Mouse (Mus musculus): ENCODE results near the gene Skap1. TPM values are rescaled to one million over a fixed set of nuclear protein-coding genes. Genes with fewer than 3 reads are reported as not detected.

Skap1 gene
- polyA plus RNA-seq, 1 experiment: 0.02 TPM

- H3ac ChIP-seq (ENCODE audit: control insufficient read depth, insufficient read length): no peak overlapping the region
- H3K27me3 ChIP-seq (ENCODE audit: control insufficient read depth, insufficient read depth, insufficient read length): peaks cover 42% of the 10 kb centered on the region
- no peaks in the 10 kb centered on the region for H3K79me2 ChIP-seq (ENCODE audit: control insufficient read depth, insufficient read depth)
- H3K4me2 ChIP-seq (ENCODE audit: low read depth): no peak overlapping the region
- no peak for TF ChIP-seq TCF12 (IDR thresholded peaks at IDR 0.05; ENCODE audit: insufficient read depth, poor library complexity, severe bottlenecking)
- TF ChIP-seq SRF (IDR thresholded peaks at IDR 0.05; ENCODE audit: control insufficient read depth, insufficient read length, low read depth): no peak
- TF ChIP-seq MYOG (IDR thresholded peaks at IDR 0.05; ENCODE audit: control insufficient read depth in 1 of 3, insufficient read depth in 1 of 3, insufficient read length in 2 of 3, low read depth in 2 of 3): no peak
- no peak for TF ChIP-seq CEBPB (IDR thresholded peaks at IDR 0.05; ENCODE audit: insufficient read depth, poor library complexity, severe bottlenecking)
- no peak for TF ChIP-seq REST (IDR thresholded peaks at IDR 0.05; ENCODE audit: insufficient read depth, insufficient read length)
- no peak for TF ChIP-seq USF1 (IDR thresholded peaks at IDR 0.05; ENCODE audit: low read depth)
- TF ChIP-seq E2F4 (IDR thresholded peaks at IDR 0.05; ENCODE audit: insufficient read depth): no peak
- no peak for TF ChIP-seq TCF3 (IDR thresholded peaks at IDR 0.05; ENCODE audit: insufficient read length, low read depth)
- TF ChIP-seq MYOD1 (IDR thresholded peaks at IDR 0.05; ENCODE audit: control insufficient read depth in 1 of 3, insufficient read length in 2 of 3, low read depth in 2 of 3): no peak
- no peak for TF ChIP-seq POLR2AphosphoS2 (IDR thresholded peaks at IDR 0.05; ENCODE audit: insufficient read length, low read depth)
- TF ChIP-seq POLR2A (IDR thresholded peaks at IDR 0.05; ENCODE audit: insufficient read length, low read depth): no peak
- no peak for TF ChIP-seq MAX (IDR thresholded peaks at IDR 0.05; ENCODE audit: low read depth)
- H3K4me3 ChIP-seq: no peak overlapping the region
- H3K36me3 ChIP-seq (ENCODE audit: control insufficient read depth, insufficient read depth): no peaks in the 10 kb centered on the region
Observed at GRCm38 (mm10) chr11:96501042-96501441, 36.6 kb downstream of the Skap1 start.

GRCm38 (mm10) chr11:96502948-96503347 is 38.6 kb downstream of the Skap1 start:
- H3K4me2 ChIP-seq (ENCODE audit: low read depth): no peak overlapping the region
- no peak overlapping the region for H3K4me3 ChIP-seq
- no peaks in the 10 kb centered on the region for H3K79me2 ChIP-seq (ENCODE audit: control insufficient read depth, insufficient read depth)
- peaks cover 36% of the 10 kb centered on the region for H3K27me3 ChIP-seq (ENCODE audit: control insufficient read depth, insufficient read depth, insufficient read length)
- TF ChIP-seq CEBPB (IDR thresholded peaks at IDR 0.05; ENCODE audit: insufficient read depth, poor library complexity, severe bottlenecking) (no peak), TCF3 (IDR thresholded peaks at IDR 0.05; ENCODE audit: insufficient read length, low read depth) (no peak), MAX (IDR thresholded peaks at IDR 0.05; ENCODE audit: low read depth) (no peak), E2F4 (IDR thresholded peaks at IDR 0.05; ENCODE audit: insufficient read depth) (no peak), POLR2AphosphoS2 (IDR thresholded peaks at IDR 0.05; ENCODE audit: insufficient read length, low read depth) (no peak), USF1 (IDR thresholded peaks at IDR 0.05; ENCODE audit: low read depth) (no peak), SRF (IDR thresholded peaks at IDR 0.05; ENCODE audit: control insufficient read depth, insufficient read length, low read depth) (no peak), MYOG (IDR thresholded peaks at IDR 0.05; ENCODE audit: control insufficient read depth in 1 of 3, insufficient read depth in 1 of 3, insufficient read length in 2 of 3, low read depth in 2 of 3) (no peak), REST (IDR thresholded peaks at IDR 0.05; ENCODE audit: insufficient read depth, insufficient read length) (no peak), MYOD1 (IDR thresholded peaks at IDR 0.05; ENCODE audit: control insufficient read depth in 1 of 3, insufficient read length in 2 of 3, low read depth in 2 of 3) (no peak), TCF12 (IDR thresholded peaks at IDR 0.05; ENCODE audit: insufficient read depth, poor library complexity, severe bottlenecking) (no peak), POLR2A (IDR thresholded peaks at IDR 0.05; ENCODE audit: insufficient read length, low read depth) (no peak)
- no peaks in the 10 kb centered on the region for H3K36me3 ChIP-seq (ENCODE audit: control insufficient read depth, insufficient read depth)
- H3ac ChIP-seq (ENCODE audit: control insufficient read depth, insufficient read length): no peak overlapping the region

GRCm38 (mm10) chr11:96504509-96505119 is 40.2 kb downstream of the Skap1 start:
- H3K36me3 ChIP-seq (ENCODE audit: control insufficient read depth, insufficient read depth): no peaks in the 10 kb centered on the region
- H3ac ChIP-seq (ENCODE audit: control insufficient read depth, insufficient read length): no peak overlapping the region
- TF ChIP-seq MYOD1 (IDR thresholded peaks at IDR 0.05; ENCODE audit: control insufficient read depth in 1 of 3, insufficient read length in 2 of 3, low read depth in 2 of 3): no peak
- TF ChIP-seq SRF (IDR thresholded peaks at IDR 0.05; ENCODE audit: control insufficient read depth, insufficient read length, low read depth): no peak
- no peak for TF ChIP-seq TCF3 (IDR thresholded peaks at IDR 0.05; ENCODE audit: insufficient read length, low read depth)
- TF ChIP-seq USF1 (IDR thresholded peaks at IDR 0.05; ENCODE audit: low read depth): no peak
- TF ChIP-seq MYOG (IDR thresholded peaks at IDR 0.05; ENCODE audit: control insufficient read depth in 1 of 3, insufficient read depth in 1 of 3, insufficient read length in 2 of 3, low read depth in 2 of 3): no peak
- no peak for TF ChIP-seq CEBPB (IDR thresholded peaks at IDR 0.05; ENCODE audit: insufficient read depth, poor library complexity, severe bottlenecking)
- no peak for TF ChIP-seq REST (IDR thresholded peaks at IDR 0.05; ENCODE audit: insufficient read depth, insufficient read length)
- TF ChIP-seq E2F4 (IDR thresholded peaks at IDR 0.05; ENCODE audit: insufficient read depth): no peak
- TF ChIP-seq MAX (IDR thresholded peaks at IDR 0.05; ENCODE audit: low read depth): no peak
- TF ChIP-seq POLR2A (IDR thresholded peaks at IDR 0.05; ENCODE audit: insufficient read length, low read depth): no peak
- TF ChIP-seq POLR2AphosphoS2 (IDR thresholded peaks at IDR 0.05; ENCODE audit: insufficient read length, low read depth): no peak
- TF ChIP-seq TCF12 (IDR thresholded peaks at IDR 0.05; ENCODE audit: insufficient read depth, poor library complexity, severe bottlenecking): no peak
- no peaks in the 10 kb centered on the region for H3K79me2 ChIP-seq (ENCODE audit: control insufficient read depth, insufficient read depth)
- no peak overlapping the region for H3K4me2 ChIP-seq (ENCODE audit: low read depth)
- peaks cover 32% of the 10 kb centered on the region for H3K27me3 ChIP-seq (ENCODE audit: control insufficient read depth, insufficient read depth, insufficient read length)
- no peak overlapping the region for H3K4me3 ChIP-seq

- H3K36me3 ChIP-seq (ENCODE audit: control insufficient read depth, insufficient read depth): no peaks in the 10 kb centered on the region
- no peak overlapping the region for H3K4me3 ChIP-seq
- H3ac ChIP-seq (ENCODE audit: control insufficient read depth, insufficient read length): no peak overlapping the region
- H3K4me2 ChIP-seq (ENCODE audit: low read depth): no peak overlapping the region
- TF ChIP-seq MYOD1 (IDR thresholded peaks at IDR 0.05; ENCODE audit: control insufficient read depth in 1 of 3, insufficient read length in 2 of 3, low read depth in 2 of 3) (no peak), REST (IDR thresholded peaks at IDR 0.05; ENCODE audit: insufficient read depth, insufficient read length) (no peak), E2F4 (IDR thresholded peaks at IDR 0.05; ENCODE audit: insufficient read depth) (no peak), SRF (IDR thresholded peaks at IDR 0.05; ENCODE audit: control insufficient read depth, insufficient read length, low read depth) (no peak), MYOG (IDR thresholded peaks at IDR 0.05; ENCODE audit: control insufficient read depth in 1 of 3, insufficient read depth in 1 of 3, insufficient read length in 2 of 3, low read depth in 2 of 3) (no peak), TCF12 (IDR thresholded peaks at IDR 0.05; ENCODE audit: insufficient read depth, poor library complexity, severe bottlenecking) (no peak), CEBPB (IDR thresholded peaks at IDR 0.05; ENCODE audit: insufficient read depth, poor library complexity, severe bottlenecking) (no peak), POLR2AphosphoS2 (IDR thresholded peaks at IDR 0.05; ENCODE audit: insufficient read length, low read depth) (no peak), POLR2A (IDR thresholded peaks at IDR 0.05; ENCODE audit: insufficient read length, low read depth) (no peak), TCF3 (IDR thresholded peaks at IDR 0.05; ENCODE audit: insufficient read length, low read depth) (no peak), USF1 (IDR thresholded peaks at IDR 0.05; ENCODE audit: low read depth) (no peak), MAX (IDR thresholded peaks at IDR 0.05; ENCODE audit: low read depth) (no peak)
- H3K79me2 ChIP-seq (ENCODE audit: control insufficient read depth, insufficient read depth): no peaks in the 10 kb centered on the region
- peaks cover 28% of the 10 kb centered on the region for H3K27me3 ChIP-seq (ENCODE audit: control insufficient read depth, insufficient read depth, insufficient read length)
Observed at GRCm38 (mm10) chr11:96505841-96506240, 41.4 kb downstream of the Skap1 start.
